Mouse (Mus musculus): ENCODE data around the gene Anxa9.

Gene Anxa9

GRCm38 (mm10) chr3:95247660-95248336, 59.2 kb downstream of the Anxa9 start:
- no peak for DNase-seq (ENCODE audit: low spot score)

GRCm38 (mm10) chr3:95246465-95247231, 60.3 kb downstream of the Anxa9 start:
- DNase-seq (ENCODE audit: low spot score): no peak
